Mouse (Mus musculus) heart, embryonic 16.5 days (tissue): ENCODE measurements around the gene Naa30. TPM values are rescaled to one million over a fixed set of nuclear protein-coding genes. Genes with fewer than 3 reads are reported as not detected.

Experiments used
- polyA plus RNA-seq: library from polyadenylated mRNA; unstranded; fragments of >200 nt; fragmentation: Nextera tagmentation; extraction: Ambion mirVana; gene quantifications from 2 replicates; pipeline ENCODE4 v1.2.1, GENCODE M21; 2015

The Naa30 gene
- polyA plus RNA-seq, 1 experiment from 2014 or later, result 7.2 TPM

Other genes with a start within 250 kb of the Naa30 start
- gene Ap5m1, start 106.1 kb upstream of the Naa30 start, polyA plus RNA-seq, result 19.5 and 21.0 TPM in 2 replicates
- gene Exoc5, start 105.6 kb upstream of the Naa30 start, polyA plus RNA-seq, result 31.5 and 35.3 TPM in 2 replicates
- 0.17 and 0.20 TPM in 2 replicates for gene ccdc198, start 73.2 kb downstream of the Naa30 start, polyA plus RNA-seq